Mouse (Mus musculus) layer of hippocampus, adult 11-12 months (tissue): Measurements from ENCODE around the gene Cma2.
"Not testable (repeated sequence)": the region's sequence is repeated elsewhere in the genome, so short reads cannot be mapped to it uniquely, and the experiment has no call there.

Source experiments
- DNase-seq: peaks from one replicate; pipeline ENCODE4 v3.0.0; 2022; ENCODE audit warnings: low spot score

Cma2 gene

GRCm38 (mm10) chr14:55950346-55951030, at the start of gene Cma2:
TSS of gene Cma2 (plus strand) at chr14:55950980.
- DNase-seq: no peak

GRCm38 (mm10) chr14:55905518-55905917, 45.3 kb upstream of the Cma2 start:
- DNase-seq: no peak

- no peak for DNase-seq
Observed at GRCm38 (mm10) chr14:55913406-55913805, 37.4 kb upstream of the Cma2 start.

- DNase-seq: peak; percentile 90
Observed at GRCm38 (mm10) chr14:55918240-55919082, 32.3 kb upstream of the Cma2 start.

DNA sequence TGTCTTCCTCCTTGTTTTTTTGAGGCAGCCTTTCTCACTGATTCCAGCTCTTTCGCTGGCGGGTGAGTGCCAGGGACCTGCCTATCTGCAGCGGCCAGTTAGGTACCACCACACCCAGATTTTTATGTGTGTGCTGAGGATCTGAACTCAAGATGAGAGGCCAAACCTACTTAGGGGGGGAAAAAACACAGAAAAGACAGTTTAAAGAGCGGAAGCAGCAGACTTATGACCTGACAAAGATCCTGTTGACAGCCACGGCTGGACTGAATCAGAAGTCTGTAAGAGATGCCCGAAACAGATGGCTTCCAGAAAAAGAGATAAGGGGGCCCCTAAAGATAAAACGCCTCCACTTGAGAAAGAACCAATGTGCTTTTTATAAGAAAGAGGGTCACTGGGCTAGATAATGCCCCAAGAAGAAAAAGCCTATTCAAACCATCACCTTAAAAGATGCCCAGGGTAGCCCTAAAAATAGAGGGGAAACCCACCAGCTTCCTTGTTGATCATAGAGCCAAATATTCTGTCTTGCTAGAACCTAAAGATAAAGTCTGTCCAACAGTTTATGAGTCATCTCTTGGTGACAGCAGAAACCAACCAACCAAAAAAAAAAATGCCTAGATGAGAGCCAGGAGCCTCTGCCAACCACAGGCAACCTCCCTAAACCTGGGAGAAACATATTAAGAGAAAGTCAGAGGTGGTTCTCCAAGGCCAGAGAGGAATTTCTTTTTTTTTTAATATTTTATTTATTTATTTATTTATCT, 28.1 kb upstream of the Cma2 start:
- no peak for DNase-seq

- DNase-seq: no peak
Observed at GRCm38 (mm10) chr14:55926847-55927246, 23.9 kb upstream of the Cma2 start.

DNA sequence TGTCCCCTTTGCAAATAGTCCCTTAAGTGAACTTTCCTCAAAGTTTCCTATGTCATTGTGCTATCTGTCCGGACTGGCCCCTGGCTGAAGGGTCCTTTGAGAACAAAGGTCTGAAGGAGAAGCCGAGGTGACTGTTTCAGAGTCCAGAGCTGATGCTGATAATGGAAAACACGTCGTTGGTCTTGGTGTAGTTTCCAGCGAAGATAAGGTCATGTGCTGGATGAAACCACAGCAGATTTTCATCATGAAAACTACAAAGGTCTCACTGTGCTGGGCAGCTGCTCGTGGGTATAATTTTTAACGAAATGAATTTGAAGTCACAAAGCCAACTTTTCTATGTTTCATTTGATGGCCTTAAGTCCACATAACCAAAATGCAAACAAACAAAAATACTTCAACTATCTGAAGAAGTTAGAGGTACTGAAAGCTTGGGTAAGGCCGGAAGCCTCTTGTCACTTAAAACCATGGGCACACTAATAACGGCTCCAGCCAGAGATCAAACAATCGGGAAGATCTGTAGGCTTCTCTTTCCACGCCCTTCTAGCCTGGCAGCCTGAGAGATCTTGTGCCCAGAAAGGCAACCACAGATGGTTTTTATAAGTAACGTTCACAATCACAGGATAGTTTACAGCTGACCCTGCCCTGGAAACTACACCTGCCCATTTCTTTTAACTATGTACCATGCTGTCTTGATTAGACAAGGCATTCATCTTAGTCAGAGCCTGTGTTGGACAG, 21.4 kb upstream of the Cma2 start:
- no peak for DNase-seq

DNA sequence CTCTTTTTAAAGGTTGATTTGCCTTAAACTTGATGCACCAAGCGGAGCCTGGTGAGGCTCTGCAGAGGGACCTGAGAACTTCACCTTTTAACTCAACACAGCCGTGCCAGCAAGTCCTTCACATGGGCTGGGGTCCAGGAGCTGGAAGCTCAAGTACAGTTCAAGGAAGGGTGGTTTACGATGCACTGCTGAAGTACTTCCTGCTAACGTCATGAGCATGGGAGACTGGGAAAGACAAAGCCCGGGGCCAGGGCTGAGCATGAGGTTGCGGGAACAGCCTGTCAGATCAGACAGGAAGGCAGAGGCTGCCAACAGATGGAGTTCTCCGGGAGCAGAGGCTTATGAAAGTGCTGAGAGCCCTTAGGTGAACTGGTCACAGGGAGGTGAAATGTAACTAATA, 17.2 kb upstream of the Cma2 start:
- DNase-seq: no peak

- no peak for DNase-seq
Observed at GRCm38 (mm10) chr14:55940070-55940800, 10.5 kb upstream of the Cma2 start.

- DNase-seq: no peak
Observed at GRCm38 (mm10) chr14:55943601-55944000, 7.2 kb upstream of the Cma2 start.

DNA sequence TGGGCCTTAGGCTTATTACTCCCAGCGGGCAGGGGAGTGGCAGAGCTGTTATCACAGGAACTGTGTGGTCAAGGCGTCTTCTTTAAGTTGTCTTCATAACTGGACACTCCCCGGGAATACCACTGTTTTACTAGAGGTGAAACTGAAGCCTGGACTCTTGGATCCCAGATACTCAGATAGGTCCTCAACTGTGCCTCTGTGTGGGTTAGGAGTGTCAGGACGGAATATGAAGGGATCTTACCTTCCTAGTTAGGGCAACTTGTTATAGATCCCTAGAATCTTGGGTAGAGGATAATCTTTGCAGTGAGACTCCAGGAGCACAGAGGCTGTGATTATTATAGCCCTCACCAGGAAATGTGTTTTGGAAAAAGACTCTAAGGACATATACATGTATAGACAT, 6.2 kb upstream of the Cma2 start, which contains the start of gene Cma1:
Gene Cma1, minus strand, starts transcription at position 101 of the 400 bp plus-strand sequence.
- DNase-seq: no peak

DNA sequence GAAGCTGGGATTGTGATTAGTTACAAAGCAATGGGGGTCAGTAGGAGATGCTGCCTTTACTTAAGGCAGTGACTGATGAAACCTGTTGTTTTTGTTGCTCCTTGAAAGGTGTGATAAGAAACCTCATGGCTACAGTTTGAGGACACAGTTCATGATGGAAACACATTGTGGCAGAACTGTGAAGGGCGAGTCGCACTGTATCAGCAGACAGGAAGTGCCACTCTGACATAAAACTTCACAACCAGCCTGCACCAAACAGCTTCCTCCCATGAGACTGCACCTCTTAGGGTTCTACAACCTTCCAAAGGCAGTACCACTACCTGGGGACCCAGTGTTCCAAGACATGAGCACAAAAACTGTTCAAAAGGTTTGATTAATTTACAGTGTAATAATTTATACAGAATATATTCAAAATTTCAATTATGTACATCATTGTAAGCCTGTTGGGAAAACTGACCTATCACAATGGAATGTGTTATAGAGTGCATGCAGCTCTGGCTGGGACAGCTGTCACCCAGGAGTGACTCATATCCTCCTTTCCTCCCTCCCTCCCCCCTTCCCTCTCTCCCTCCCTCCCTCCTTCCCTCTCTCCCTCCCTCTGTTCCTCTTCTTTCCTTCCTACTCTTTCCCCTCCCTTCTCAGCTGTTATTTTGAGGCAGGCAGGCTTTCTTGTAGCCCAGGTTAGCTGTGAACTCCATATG, 4.4 kb upstream of the Cma2 start:
- DNase-seq: no peak

GRCm38 (mm10) chr14:55963263-55963662, 12.5 kb downstream of the Cma2 start:
- no peak for DNase-seq

DNA sequence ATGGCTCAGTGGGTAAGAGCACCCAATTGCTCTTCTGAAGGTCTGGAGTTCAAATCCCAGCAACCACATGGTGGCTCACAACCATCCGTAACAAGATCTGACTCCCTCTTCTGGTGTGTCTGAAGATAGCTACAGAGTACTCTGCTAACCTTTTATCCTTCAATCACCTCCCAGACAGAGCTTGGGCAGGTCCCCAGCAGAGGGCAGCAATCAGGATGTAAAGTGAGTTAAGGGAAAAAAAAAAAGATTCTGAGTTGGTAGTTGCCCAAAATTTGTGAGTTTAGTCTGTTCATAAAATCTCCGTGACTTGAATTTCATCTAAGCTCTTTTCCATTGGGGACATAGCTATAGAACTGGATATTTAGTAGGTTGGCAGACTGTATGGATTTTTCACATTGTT, 13.1 kb downstream of the Cma2 start:
- DNase-seq: not testable (repeated sequence)

DNA sequence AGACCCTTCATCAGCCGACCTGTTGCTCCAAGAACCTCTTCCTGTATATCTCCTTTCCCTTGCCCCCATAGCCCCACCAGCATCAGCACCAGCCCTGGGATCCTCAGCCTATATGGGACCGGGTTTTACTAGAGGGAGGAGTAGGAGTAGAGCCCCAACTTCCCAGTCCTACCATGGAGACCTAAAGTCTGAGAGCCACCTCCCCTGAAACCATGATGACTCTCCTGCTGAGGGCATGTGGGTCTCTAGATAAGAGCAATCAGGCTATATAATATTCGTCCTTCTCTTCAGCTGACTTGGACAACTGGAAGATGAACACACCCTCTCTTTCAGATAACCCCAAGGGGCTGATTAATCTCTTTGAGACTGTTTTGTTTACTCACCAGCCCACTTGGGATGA, 36.7 kb downstream of the Cma2 start:
- not testable (repeated sequence) for DNase-seq

GRCm38 (mm10) chr14:56013147-56013546, 62.4 kb downstream of the Cma2 start:
- no peak for DNase-seq

DNA sequence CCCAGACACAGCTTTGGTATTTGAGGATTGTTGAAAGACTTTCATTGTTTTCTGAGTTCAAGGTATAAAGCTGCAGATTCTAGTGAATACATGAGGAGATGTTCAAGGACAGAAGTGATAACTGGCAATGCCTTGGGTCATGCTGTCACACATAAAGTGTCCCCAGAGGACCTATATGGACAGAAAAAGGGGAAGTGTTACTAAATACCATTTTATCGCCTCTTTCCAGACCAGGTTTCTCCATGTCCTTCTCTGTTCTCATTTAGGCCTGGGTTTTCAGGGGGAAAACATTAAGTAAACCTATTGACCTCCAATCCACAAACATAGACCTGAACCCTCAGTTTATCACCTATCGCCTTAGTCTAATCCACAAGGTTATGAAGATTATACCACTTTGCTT, 63.1 kb downstream of the Cma2 start:
- no peak for DNase-seq

DNA sequence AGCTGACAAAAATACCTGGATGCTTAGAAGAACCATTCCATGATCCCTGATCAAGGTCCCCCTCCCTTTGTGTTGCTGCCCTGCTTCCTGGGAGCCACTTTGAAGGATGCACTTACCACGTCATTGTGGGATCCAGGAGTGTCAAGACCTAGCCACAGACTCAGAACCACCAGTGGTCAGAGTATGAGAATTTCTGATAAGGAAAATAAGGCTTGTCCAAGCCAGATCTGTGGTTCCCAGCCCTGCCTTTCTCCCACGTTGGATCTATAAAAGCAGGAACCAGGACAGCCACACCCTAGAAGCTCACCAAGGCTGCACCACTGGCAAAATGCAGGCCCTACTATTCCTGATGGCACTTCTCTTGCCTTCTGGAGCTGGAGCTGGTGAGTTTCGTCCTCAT, 66.9 kb downstream of the Cma2 start, which contains the start of gene Mcpt1:
Gene Mcpt1, plus strand, starts transcription at position 301 of the 400 bp plus-strand sequence.
- DNase-seq: not testable (repeated sequence)

DNA sequence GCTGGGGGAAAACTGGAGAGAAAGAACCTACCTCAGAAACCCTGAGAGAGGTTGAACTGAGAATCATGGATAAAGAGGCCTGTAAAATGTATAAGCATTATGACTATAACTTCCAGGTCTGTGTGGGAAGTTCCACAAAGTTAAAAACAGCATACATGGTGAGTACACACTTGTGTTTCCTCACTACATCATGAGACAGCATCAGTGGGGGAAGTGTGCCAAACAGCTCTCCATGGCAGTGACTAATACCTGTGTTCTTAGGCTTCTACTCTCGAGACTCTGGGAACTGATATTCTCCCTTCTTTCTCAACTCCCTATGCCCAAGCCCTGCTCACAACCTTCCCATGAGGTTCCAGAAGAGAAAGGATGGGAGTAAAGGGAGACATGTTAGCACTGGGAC, 68.7 kb downstream of the Cma2 start:
- no peak for DNase-seq

- DNase-seq: not testable (repeated sequence)
Observed at GRCm38 (mm10) chr14:56021305-56021704, 70.5 kb downstream of the Cma2 start.
